Mouse (Mus musculus) intestine, embryonic 16.5 days (tissue): ENCODE measurements around the gene Atp1a3. TPM values are rescaled to one million over a fixed set of nuclear protein-coding genes. Genes with fewer than 3 reads are reported as not detected.
"Not testable (repeated sequence)": the region's sequence is repeated elsewhere in the genome, so short reads cannot be mapped to it uniquely, and the experiment has no call there.

Experiments used
- ATAC-seq: fragments of 200-750 bp; cut with Nextera tagmentation; 2 replicates; pipeline ENCODE4 v1.8.0; 2017; ENCODE audit warnings: moderate TSS enrichment, moderate library complexity
- H3K27ac ChIP-seq: fragments of 300-500 bp; sonication (generic); 2 replicates; pipeline ENCODE4 v1.5.1; 2014; ENCODE audit warnings: mild to moderate bottlenecking, low read length
- H3K27me3 ChIP-seq: fragments of 300-500 bp; sonication (generic); replicated peaks from 2 replicates; pipeline ENCODE4 v1.6.1; 2014; ENCODE audit warnings: low read length, control low read depth, mixed read lengths; ENCODE audit not compliant: control insufficient read depth, insufficient read depth
- H3K36me3 ChIP-seq: fragments of 300-500 bp; sonication (generic); 2 replicates; pipeline ENCODE4 v1.6.1; 2014; ENCODE audit warnings: low read length, control low read depth; ENCODE audit not compliant: control insufficient read depth, insufficient read depth
- H3K4me1 ChIP-seq: fragments of 300-500 bp; sonication (generic); 2 replicates; pipeline ENCODE4 v1.6.1; 2014; ENCODE audit warnings: low read length, control low read depth, mixed read lengths; ENCODE audit not compliant: control insufficient read depth, insufficient read depth
- H3K4me2 ChIP-seq: fragments of 300-500 bp; sonication (generic); 2 replicates; pipeline ENCODE4 v1.6.1; 2014; ENCODE audit warnings: low read depth, low read length, control low read depth
- H3K4me3 ChIP-seq: fragments of 300-500 bp; sonication (generic); 2 replicates; pipeline ENCODE4 v1.5.1; 2014; ENCODE audit warnings: mild to moderate bottlenecking, low read length
- H3K9ac ChIP-seq: fragments of 300-500 bp; sonication (generic); 2 replicates; pipeline ENCODE4 v1.6.1; 2014; ENCODE audit warnings: low read depth, low read length
- H3K9me3 ChIP-seq: fragments of 300-500 bp; sonication (generic); 2 replicates; pipeline ENCODE4 v1.6.1; 2016; ENCODE audit warnings: low read length, control low read depth; ENCODE audit not compliant: control insufficient read depth
- WGBS: fragments of 180-500 bp; shearing (Covaris S2); extraction: QIAGEN DNeasy Blood & Tissue Kit; methylation state at CpG from one replicate; pipeline ENCODE4 v1.1.7; 2014; 5-methylcytosine and 5-hydroxymethylcytosine counted together
- polyA plus RNA-seq: library from polyadenylated mRNA; unstranded; fragments of >200 nt; fragmentation: Nextera tagmentation; extraction: Ambion mirVana; gene quantifications from 2 replicates; pipeline ENCODE4 v1.2.1, GENCODE M21; 2015

Gene Atp1a3
- polyA plus RNA-seq, result 3.5 and 3.9 TPM in 2 replicates

- peak within 1 kb of the TSS; percentile 51 for H3K9ac ChIP-seq
- H3K27me3 ChIP-seq, result peaks cover 62% of the 10 kb centered on the region
- peaks cover 12% of the 10 kb centered on the region; the same call in 1 of the 2 replicates for H3K4me1 ChIP-seq
- peak within 1 kb of the TSS; percentile 62 for H3K4me2 ChIP-seq
- ATAC-seq, result peak; percentile 63
- no peak within 1 kb of the TSS for H3K27ac ChIP-seq
- WGBS, result 1% methylated on average over 53 of the region's 54 CpGs
- no peaks in the 10 kb centered on the region for H3K36me3 ChIP-seq
- H3K9me3 ChIP-seq, result no peaks in the 10 kb centered on the region
- peak within 1 kb of the TSS; percentile 42 for H3K4me3 ChIP-seq
Measured at GRCm38 (mm10) chr7:25005421-25006065, at the start of gene Atp1a3. Gene Atp1a3, minus strand, starts transcription at chr7:25005958.

GRCm38 (mm10) chr7:25052587-25052986 lies 46.8 kb upstream of the Atp1a3 start:
- WGBS, result 70% methylated on average over 3 of the region's 3 CpGs
- no peak overlapping the region for H3K27ac ChIP-seq
- no peak overlapping the region for H3K4me3 ChIP-seq
- no peaks in the 10 kb centered on the region for H3K4me1 ChIP-seq
- H3K4me2 ChIP-seq, result no peak overlapping the region
- no peaks in the 10 kb centered on the region for H3K27me3 ChIP-seq
- peaks cover 15% of the 10 kb centered on the region for H3K36me3 ChIP-seq
- H3K9me3 ChIP-seq, result no peaks in the 10 kb centered on the region
- H3K9ac ChIP-seq, result no peak overlapping the region
- ATAC-seq, result no peak

- 83% methylated on average over 16 of the region's 16 CpGs for WGBS
- no peak overlapping the region for H3K9ac ChIP-seq
- no peak overlapping the region for H3K4me2 ChIP-seq
- no peak for ATAC-seq
- no peaks in the 10 kb centered on the region; the same call in 1 of the 2 replicates for H3K36me3 ChIP-seq
- no peak overlapping the region for H3K4me3 ChIP-seq
- H3K27ac ChIP-seq, result no peak overlapping the region
- H3K9me3 ChIP-seq, result no peaks in the 10 kb centered on the region
- H3K27me3 ChIP-seq, result no peaks in the 10 kb centered on the region
- no peaks in the 10 kb centered on the region for H3K4me1 ChIP-seq
Measured at GRCm38 (mm10) chr7:25049295-25049930, 43.7 kb upstream of the Atp1a3 start.

- Histone ChIP-seq H3K27me3 (no peaks in the 10 kb centered on the region), H3K36me3 (peaks cover 8% of the 10 kb centered on the region; the same call in 1 of the 2 replicates), H3K9me3 (no peaks in the 10 kb centered on the region), H3K27ac (no peak overlapping the region), H3K4me2 (no peak overlapping the region), H3K4me1 (no peaks in the 10 kb centered on the region), H3K4me3 (no peak overlapping the region), H3K9ac (no peak overlapping the region)
- whole genome bisulfite sequencing, result 87% methylated on average over 8 of the region's 8 CpGs
- no peak for ATAC-seq
Measured at GRCm38 (mm10) chr7:25047363-25047762, 41.6 kb upstream of the Atp1a3 start.

- not testable (repeated sequence) for H3K9ac ChIP-seq, ATAC-seq, H3K9me3 ChIP-seq, H3K27me3 ChIP-seq, H3K36me3 ChIP-seq, H3K27ac ChIP-seq, H3K4me2 ChIP-seq, H3K4me3 ChIP-seq, H3K4me1 ChIP-seq
- WGBS, result 85% methylated on average over 7 of the region's 7 CpGs
Measured at GRCm38 (mm10) chr7:25044599-25044998, 38.8 kb upstream of the Atp1a3 start.

GRCm38 (mm10) chr7:25041921-25042320 lies 36.2 kb upstream of the Atp1a3 start:
- Histone ChIP-seq H3K4me3 (no peak overlapping the region), H3K36me3 (peaks cover 8% of the 10 kb centered on the region; the same call in 1 of the 2 replicates), H3K4me2 (no peak overlapping the region), H3K27ac (no peak overlapping the region), H3K9me3 (no peaks in the 10 kb centered on the region), H3K27me3 (no peaks in the 10 kb centered on the region), H3K4me1 (no peaks in the 10 kb centered on the region), H3K9ac (no peak overlapping the region)
- 92% methylated on average over 12 of the region's 12 CpGs for WGBS
- ATAC-seq, result no peak

GRCm38 (mm10) chr7:25035916-25036315 lies 30.2 kb upstream of the Atp1a3 start:
- H3K27me3 ChIP-seq, result no peaks in the 10 kb centered on the region
- no peak overlapping the region for H3K4me3 ChIP-seq
- no peak overlapping the region for H3K4me2 ChIP-seq
- 0 out of 2 replicates have a peak, but pooled peaks cover 3% of the 10 kb centered on the region for H3K36me3 ChIP-seq
- H3K4me1 ChIP-seq, result no peaks in the 10 kb centered on the region
- no peak overlapping the region for H3K9ac ChIP-seq
- no peak for ATAC-seq
- no peaks in the 10 kb centered on the region for H3K9me3 ChIP-seq
- H3K27ac ChIP-seq, result no peak overlapping the region
- 56% methylated on average over 7 of the region's 7 CpGs for WGBS

- no peak overlapping the region for H3K4me2 ChIP-seq
- ATAC-seq, result no peak
- 90% methylated on average over 4 of the region's 4 CpGs for WGBS
Measured at GRCm38 (mm10) chr7:25034796-25035195, 29.0 kb upstream of the Atp1a3 start.

GRCm38 (mm10) chr7:25031528-25031927 lies 25.8 kb upstream of the Atp1a3 start:
- no peaks in the 10 kb centered on the region for H3K27me3 ChIP-seq
- 74% methylated on average over 3 of the region's 3 CpGs for WGBS
- ATAC-seq, result no peak
- H3K9me3 ChIP-seq, result no peaks in the 10 kb centered on the region
- H3K4me2 ChIP-seq, result no peak overlapping the region
- H3K36me3 ChIP-seq, result 0 out of 2 replicates have a peak, but pooled peaks cover 3% of the 10 kb centered on the region
- no peak overlapping the region for H3K4me3 ChIP-seq
- no peak overlapping the region for H3K9ac ChIP-seq
- H3K27ac ChIP-seq, result no peak overlapping the region
- no peaks in the 10 kb centered on the region for H3K4me1 ChIP-seq

More at GRCm38 (mm10) chr7:25034796-25035195, 29.0 kb upstream of the Atp1a3 start:
- Histone ChIP-seq H3K9ac (no peak overlapping the region), H3K9me3 (no peaks in the 10 kb centered on the region), H3K36me3 (0 out of 2 replicates have a peak, but pooled peaks cover 3% of the 10 kb centered on the region), H3K27me3 (no peaks in the 10 kb centered on the region), H3K4me3 (no peak overlapping the region), H3K4me1 (no peaks in the 10 kb centered on the region), H3K27ac (no peak overlapping the region)
